Mouse (Mus musculus) heart, embryonic 14.5 days (tissue): ENCODE data around the gene Msantd1. TPM values are rescaled to one million over a fixed set of nuclear protein-coding genes. Genes with fewer than 3 reads are reported as not detected.
A peak's percentile ranks its signal among the peaks of the same experiment; 100 is the strongest.

Source experiments
- ATAC-seq: fragments of 200-750 bp; cut with Nextera tagmentation; 2 replicates; pipeline ENCODE4 v1.8.0; 2017; ENCODE audit warnings: low read depth, moderate TSS enrichment; ENCODE audit not compliant: insufficient number of reproducible peaks, insufficient read depth, low FRiP score
- H3K27ac ChIP-seq, 2 experiments: fragments of 200-500 bp in 1 of 2; fragments of 300-500 bp in 1 of 2; sonication (generic) in 1 of 2; replicated peaks in 1 of 2; 2 replicates each; pipeline ENCODE4 v1.5.1; 2012 to 2014; ENCODE audit warnings: low read depth in 2 of 2, low read length in 2 of 2, control low read depth in 1 of 2, mild to moderate bottlenecking in 1 of 2, mixed read lengths in 1 of 2; ENCODE audit not compliant: control insufficient read depth in 1 of 2, insufficient read depth in 1 of 2
- H3K27me3 ChIP-seq: fragments of 300-500 bp; sonication (generic); 2 replicates; pipeline ENCODE4 v1.6.1; 2014; ENCODE audit warnings: mild to moderate bottlenecking, low read length, control low read depth; ENCODE audit not compliant: control insufficient read depth, insufficient read depth
- H3K36me3 ChIP-seq: fragments of 300-500 bp; sonication (generic); 2 replicates; pipeline ENCODE4 v1.6.1; 2014; ENCODE audit warnings: mild to moderate bottlenecking, control low read depth, low read length, mixed read lengths; ENCODE audit not compliant: control insufficient read depth, insufficient read depth
- H3K4me1 ChIP-seq, 2 experiments: fragments of 200-500 bp in 1 of 2; fragments of 300-500 bp in 1 of 2; sonication (generic) in 1 of 2; 2 replicates each; pipeline ENCODE4 v1.6.1; 2012 to 2014; ENCODE audit warnings: low read length in 2 of 2, control low read depth in 1 of 2, mixed read lengths in 1 of 2; ENCODE audit not compliant: control insufficient read depth in 2 of 2, insufficient read depth in 2 of 2
- H3K4me2 ChIP-seq: fragments of 300-500 bp; sonication (generic); 2 replicates; pipeline ENCODE4 v1.6.1; 2014; ENCODE audit warnings: mild to moderate bottlenecking, low read length
- H3K4me3 ChIP-seq, 2 experiments: fragments of 200-500 bp in 1 of 2; fragments of 300-500 bp in 1 of 2; sonication (generic) in 1 of 2; 2 replicates each; pipeline ENCODE4 v1.5.1; 2012 to 2014; ENCODE audit warnings: low read length in 2 of 2, mild to moderate bottlenecking in 2 of 2, control low read depth in 1 of 2, low read depth in 1 of 2, moderate library complexity in 1 of 2; ENCODE audit not compliant: control insufficient read depth in 1 of 2, insufficient read depth in 1 of 2
- H3K9ac ChIP-seq: fragments of 300-500 bp; sonication (generic); 2 replicates; pipeline ENCODE4 v1.6.1; 2014; ENCODE audit warnings: mild to moderate bottlenecking, low read length
- H3K9me3 ChIP-seq: fragments of 300-500 bp; sonication (generic); 2 replicates; pipeline ENCODE4 v1.6.1; 2016; ENCODE audit warnings: low read length, control low read depth; ENCODE audit not compliant: control insufficient read depth
- WGBS: fragments of 180-500 bp; shearing (Covaris S2); extraction: QIAGEN DNeasy Blood & Tissue Kit; methylation state at CpG from one replicate; pipeline ENCODE4 v1.1.7; 2014; 5-methylcytosine and 5-hydroxymethylcytosine counted together
- polyA plus RNA-seq: library from polyadenylated mRNA; unstranded; fragments of >200 nt; fragmentation: Nextera tagmentation; extraction: Ambion mirVana; gene quantifications from 2 replicates; pipeline ENCODE4 v1.2.1, GENCODE M21; 2014

Msantd1 gene
- polyA plus RNA-seq, 1 experiment from 2014 or later, result 0.73 TPM

DNA sequence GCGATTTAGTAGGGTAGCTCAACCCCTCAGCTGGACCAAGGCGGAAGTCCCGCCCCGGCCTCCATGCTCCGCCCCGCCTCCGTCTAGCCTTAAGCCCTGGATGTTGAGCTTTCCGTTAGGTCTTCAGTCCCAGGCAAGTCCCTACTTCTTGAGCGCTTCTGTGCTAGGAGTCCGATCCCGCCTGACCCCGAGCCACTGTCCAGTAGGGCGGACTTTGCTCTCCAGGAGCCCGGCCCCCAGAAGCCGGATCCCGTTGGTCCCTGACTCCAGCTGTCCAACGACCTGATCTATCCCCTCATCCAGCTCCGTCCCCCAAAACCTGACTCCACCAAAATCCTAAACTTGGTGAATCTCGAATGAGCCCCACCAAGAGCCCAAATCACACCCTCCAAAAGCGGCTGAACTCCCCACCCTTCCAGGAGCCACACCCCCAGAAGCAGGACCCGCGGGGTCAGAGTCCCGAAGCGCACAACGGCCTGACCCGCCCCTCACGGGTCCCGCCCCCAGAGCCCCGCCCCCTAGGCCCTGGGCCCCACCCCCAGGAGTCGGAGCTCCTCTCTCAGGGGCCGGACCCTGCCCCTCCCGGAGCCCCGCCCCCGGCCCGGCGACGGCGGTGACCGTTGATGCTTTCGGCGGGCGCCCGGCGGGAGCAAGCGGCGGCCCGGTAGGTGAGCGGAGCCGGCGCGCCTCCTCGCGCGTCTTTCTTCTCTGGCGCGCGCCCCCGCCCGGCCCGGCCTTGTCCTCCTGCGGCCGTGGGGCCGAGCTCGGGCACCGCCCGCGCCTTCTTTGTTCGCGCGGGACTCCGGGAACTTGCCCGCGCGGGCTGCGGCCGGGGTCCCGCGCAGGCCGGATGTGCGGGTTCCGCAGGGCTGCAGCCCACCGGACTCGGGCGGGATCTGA, 41.3 kb downstream of the Msantd1 start, which contains the start of gene Rgs12:
Rgs12 (plus strand) TSS at position 585 of the 900 bp plus-strand sequence.
- under 1% methylated on average over 62 of the region's 84 CpGs for WGBS
- 0 out of 2 replicates have a peak, but pooled peaks cover 5% of the 10 kb centered on the region for H3K36me3 ChIP-seq
- H3K4me1 ChIP-seq, result peaks cover 21 to 31% of the 10 kb centered on the region in 2 experiments
- ATAC-seq, result peak; percentile 97
- H3K9ac ChIP-seq, result peak within 1 kb of the TSS; percentile 98
- peak within 1 kb of the TSS; percentile 85 to 91 for H3K4me3 ChIP-seq
- no peaks in the 10 kb centered on the region for H3K27me3 ChIP-seq
- peak within 1 kb of the TSS; percentile 87 for H3K4me2 ChIP-seq
- H3K9me3 ChIP-seq, result no peaks in the 10 kb centered on the region
- peak within 1 kb of the TSS; percentile 64 to 87 for H3K27ac ChIP-seq

DNA sequence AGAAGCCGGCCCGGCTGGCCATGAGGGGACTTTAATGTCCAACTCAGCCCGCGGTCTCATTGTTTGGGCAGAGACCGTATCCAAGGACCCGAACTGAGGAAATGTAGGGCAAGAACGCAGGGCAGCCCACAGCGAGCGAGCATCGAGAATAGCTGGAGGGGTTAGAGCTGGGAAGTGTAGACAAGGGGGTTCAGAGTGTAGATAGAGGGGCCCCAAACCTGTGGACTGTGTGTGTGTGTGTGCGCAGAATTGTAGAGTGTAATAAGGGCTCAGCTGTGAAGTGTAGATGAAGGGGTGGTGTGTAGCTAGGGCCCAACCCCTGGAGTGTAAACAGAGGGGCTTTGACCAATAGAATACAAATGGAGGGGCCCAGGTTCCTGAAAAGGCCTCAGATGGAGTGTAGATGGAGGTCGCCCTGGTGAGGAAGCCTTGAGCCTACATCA, 42.0 kb downstream of the Msantd1 start:
- Histone ChIP-seq H3K27me3 (no peaks in the 10 kb centered on the region), H3K36me3 (0 out of 2 replicates have a peak, but pooled peaks cover 5% of the 10 kb centered on the region), H3K27ac (peak overlapping the region; percentile 64 to 87), H3K4me2 (peak overlapping the region; percentile 87), H3K9ac (peak overlapping the region; percentile 98), H3K4me1 (peaks cover 26 to 38% of the 10 kb centered on the region in 2 experiments), H3K9me3 (no peaks in the 10 kb centered on the region), H3K4me3 (peak overlapping the region; percentile 85 to 91)
- WGBS, result 3% methylated on average over 12 of the region's 12 CpGs
- ATAC-seq, result 0 out of 2 replicates have a peak, but pooled peaks have one; percentile 3

DNA sequence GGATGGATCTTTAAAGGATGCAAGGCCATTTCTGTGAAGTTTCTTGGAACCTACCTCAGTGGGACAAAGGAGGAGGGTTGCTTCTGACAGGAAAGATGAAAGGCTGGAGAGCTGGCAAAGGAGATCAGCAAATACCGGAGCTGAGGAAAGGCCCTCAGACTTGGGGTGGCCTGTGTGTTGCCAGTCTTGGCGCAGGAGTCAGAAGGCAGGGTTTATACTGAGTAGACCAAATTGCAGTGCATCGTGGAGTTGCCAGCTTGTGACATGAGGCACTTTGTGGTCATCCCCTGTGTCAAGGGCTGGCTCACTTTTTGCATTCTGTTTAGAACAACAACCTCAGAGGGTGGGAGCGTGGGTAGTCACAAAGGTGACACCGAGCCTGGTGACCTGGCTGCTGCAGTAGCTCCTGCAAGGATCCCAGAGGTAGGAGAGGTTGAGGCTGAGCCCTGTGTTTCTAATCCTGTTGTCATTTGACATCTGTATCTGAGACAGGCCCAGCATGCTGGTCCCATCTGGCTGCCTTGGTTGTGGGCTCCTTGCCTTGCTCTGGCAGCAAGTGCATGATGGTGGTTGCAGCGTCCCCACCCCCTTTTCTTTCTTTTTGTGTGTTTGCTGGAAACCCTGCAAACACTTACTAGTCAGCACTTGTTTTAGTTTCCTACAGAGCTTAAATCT, 42.8 kb downstream of the Msantd1 start:
- Histone ChIP-seq H3K9ac (peak overlapping the region; percentile 98), H3K27me3 (no peaks in the 10 kb centered on the region), H3K4me3 (peak overlapping the region; percentile 85 to 91), H3K4me1 (peaks cover 34 to 47% of the 10 kb centered on the region in 2 experiments), H3K36me3 (0 out of 2 replicates have a peak, but pooled peaks cover 5% of the 10 kb centered on the region), H3K4me2 (peak overlapping the region; percentile 87), H3K27ac (peak overlapping the region in 1 of 2 experiments; percentile 87; a peak in 2 of 4 replicates), H3K9me3 (no peaks in the 10 kb centered on the region)
- WGBS, result 74% methylated on average over 6 of the region's 6 CpGs
- no peak for ATAC-seq

DNA sequence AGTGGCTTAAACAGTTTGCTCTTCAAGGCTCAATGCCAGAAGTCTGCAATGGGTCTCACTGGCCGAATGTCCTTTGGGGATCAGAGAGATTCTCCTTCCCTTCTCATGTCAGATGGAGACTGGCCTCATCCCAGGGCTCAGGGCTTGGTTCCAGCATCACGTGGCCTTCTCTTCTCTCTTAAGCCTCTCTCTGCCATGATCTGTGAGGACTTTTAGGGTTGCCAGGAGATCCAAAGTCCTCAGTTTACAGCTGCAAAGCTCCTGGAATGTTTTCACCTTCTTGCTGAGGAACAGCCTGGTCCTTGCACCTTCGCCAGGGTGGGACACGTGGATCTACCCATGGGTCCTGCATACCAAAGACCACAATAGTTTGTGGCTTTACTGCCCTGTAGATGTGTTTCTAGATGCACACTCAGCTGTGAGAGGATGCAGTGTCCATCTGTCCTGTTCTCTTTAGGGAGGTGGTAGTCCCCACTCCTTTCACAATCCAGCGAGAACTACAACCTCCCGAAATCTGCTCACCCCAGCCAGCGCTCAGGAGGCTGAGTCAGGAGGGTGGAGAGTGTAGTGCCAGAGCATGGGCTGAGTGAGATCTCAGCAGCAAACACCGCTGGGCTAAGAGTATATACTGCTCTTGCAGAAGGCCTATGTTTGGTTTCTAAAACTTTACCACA, 43.5 kb downstream of the Msantd1 start:
- Histone ChIP-seq H3K4me3 (no peak overlapping the region), H3K27ac (0 out of 4 replicates have a peak overlapping the region, but pooled peaks of 1 of the 2 experiments have one; percentile 10), H3K27me3 (no peaks in the 10 kb centered on the region), H3K9ac (peak overlapping the region; percentile 98; the same call in 1 of the 2 replicates), H3K4me1 (peaks cover 40 to 53% of the 10 kb centered on the region in 2 experiments), H3K36me3 (0 out of 2 replicates have a peak, but pooled peaks cover 5% of the 10 kb centered on the region), H3K4me2 (peak overlapping the region; percentile 87), H3K9me3 (no peaks in the 10 kb centered on the region)
- WGBS, result 96% methylated on average over 8 of the region's 8 CpGs
- no peak for ATAC-seq

DNA sequence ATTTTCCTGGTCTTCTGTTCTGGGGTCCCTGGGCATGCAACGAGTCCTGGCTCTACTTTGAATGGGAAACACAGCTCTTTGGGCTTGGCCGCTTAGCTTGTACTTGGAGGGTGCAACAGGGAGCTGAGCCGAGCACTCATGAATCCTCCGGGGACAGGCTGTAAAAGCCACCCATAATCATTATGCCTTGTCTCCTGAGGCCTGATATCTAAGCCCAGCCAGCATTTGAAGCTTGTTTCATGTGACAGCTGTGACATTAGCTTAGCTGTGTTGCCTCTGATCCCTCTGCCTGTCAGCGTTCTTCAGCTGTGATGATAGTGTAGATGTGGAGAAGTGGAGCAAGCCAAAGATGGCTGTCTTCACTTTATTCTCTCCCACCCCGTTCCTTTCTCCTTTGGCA, 46.7 kb downstream of the Msantd1 start:
- Histone ChIP-seq H3K9me3 (no peaks in the 10 kb centered on the region), H3K27me3 (no peaks in the 10 kb centered on the region), H3K36me3 (peaks cover 5% of the 10 kb centered on the region; the same call in 1 of the 2 replicates), H3K9ac (peak overlapping the region; percentile 22; the same call in 1 of the 2 replicates), H3K4me1 (peaks cover 51 to 56% of the 10 kb centered on the region in 2 experiments), H3K27ac (peak overlapping the region; percentile 63 to 68), H3K4me3 (no peak overlapping the region), H3K4me2 (peak overlapping the region; percentile 37)
- no peak for ATAC-seq
- WGBS, result 27% methylated on average over 6 of the region's 6 CpGs

DNA sequence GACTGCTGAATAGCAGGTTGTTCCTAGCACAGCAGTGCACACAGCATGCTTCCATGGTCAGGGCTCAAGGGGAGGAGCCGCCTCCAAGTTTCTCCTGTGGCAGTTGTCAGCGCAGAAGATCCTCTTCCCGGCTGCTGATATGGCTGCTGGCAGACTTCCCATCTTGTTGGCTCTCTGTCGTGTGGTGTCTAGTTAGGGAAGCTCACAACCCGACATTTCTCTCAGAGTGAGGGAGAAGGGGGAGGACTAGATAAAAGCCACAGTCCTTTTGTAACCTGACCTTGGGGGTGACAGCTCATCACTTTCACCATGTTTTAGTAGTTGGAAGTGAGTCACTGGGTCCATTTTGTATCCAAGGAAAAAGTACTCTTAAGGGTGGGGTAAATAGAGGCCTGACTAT, 47.8 kb downstream of the Msantd1 start:
- peak overlapping the region; percentile 37 for H3K4me2 ChIP-seq
- H3K4me1 ChIP-seq, result peaks cover 50 to 55% of the 10 kb centered on the region in 2 experiments
- H3K9me3 ChIP-seq, result no peaks in the 10 kb centered on the region
- peak; percentile 36; the same call in 1 of the 2 replicates for ATAC-seq
- no peak overlapping the region for H3K4me3 ChIP-seq
- no peaks in the 10 kb centered on the region for H3K27me3 ChIP-seq
- H3K9ac ChIP-seq, result no peak overlapping the region
- H3K36me3 ChIP-seq, result peaks cover 5% of the 10 kb centered on the region; the same call in 1 of the 2 replicates
- WGBS, result 5% methylated on average over 5 of the region's 5 CpGs
- peak overlapping the region; percentile 63 to 68 for H3K27ac ChIP-seq

DNA sequence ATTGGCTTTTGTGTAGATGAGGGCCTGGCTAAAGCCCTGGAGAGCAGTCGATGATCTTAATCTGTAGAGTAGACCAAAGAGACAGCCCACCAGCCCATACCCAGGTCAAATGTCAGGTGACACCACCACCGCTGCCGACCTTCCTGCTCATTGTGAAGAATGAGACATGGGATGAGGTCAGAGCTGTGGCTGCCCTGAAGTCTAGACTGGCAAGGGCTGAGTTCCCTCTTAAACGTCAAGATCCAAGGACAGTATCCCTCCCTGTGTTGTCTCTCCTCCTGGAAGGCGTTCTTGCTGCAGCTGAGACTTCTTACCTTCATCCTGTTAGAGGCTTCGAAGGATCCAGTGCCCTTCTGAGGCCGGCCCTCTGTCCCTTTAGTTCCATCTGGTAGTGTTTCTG, 48.3 kb downstream of the Msantd1 start:
- Histone ChIP-seq H3K4me2 (no peak overlapping the region), H3K27me3 (no peaks in the 10 kb centered on the region), H3K36me3 (peaks cover 5% of the 10 kb centered on the region; the same call in 1 of the 2 replicates), H3K9ac (no peak overlapping the region), H3K4me3 (no peak overlapping the region), H3K4me1 (peaks cover 46 to 54% of the 10 kb centered on the region in 2 experiments), H3K27ac (peak overlapping the region; percentile 45 to 68), H3K9me3 (no peaks in the 10 kb centered on the region)
- no peak for ATAC-seq
- 49% methylated on average over 7 of the region's 7 CpGs for WGBS
